Mouse (Mus musculus): ENCODE results near the gene Htt. TPM values are rescaled to one million over a fixed set of nuclear protein-coding genes. Genes with fewer than 3 reads are reported as not detected.

Htt gene
- polyA plus RNA-seq, 1 experiment = 8.3 TPM

Other genes starting within 250 kb of the Htt start
- gene Tnip2, start 247.7 kb upstream of the Htt start, polyA plus RNA-seq (2012; rRNA removed) = 11.5 and 13.4 TPM in 2 replicates
- 15.0 and 15.4 TPM in 2 replicates for gene Sh3bp2, start 235.9 kb upstream of the Htt start, polyA plus RNA-seq (2012; rRNA removed)
- gene Add1, start 188.1 kb upstream of the Htt start, polyA plus RNA-seq (2012; rRNA removed) = 145 and 149 TPM in 2 replicates
- gene Mfsd10, start 124.5 kb upstream of the Htt start, polyA plus RNA-seq (2012; rRNA removed) = 86.1 and 104 TPM in 2 replicates
- gene Nop14, start 101.6 kb upstream of the Htt start, polyA plus RNA-seq (2012; rRNA removed) = 9.2 and 9.8 TPM in 2 replicates
- gene Grk4, start 101.4 kb upstream of the Htt start, polyA plus RNA-seq (2012; rRNA removed) = 0.41 and 0.48 TPM in 2 replicates
- 2.0 and 2.7 TPM in 2 replicates for gene Msantd1, start 146.3 kb downstream of the Htt start, polyA plus RNA-seq (2012; rRNA removed)
- gene Rgs12, start 187.7 kb downstream of the Htt start, polyA plus RNA-seq (2012; rRNA removed) = 7.5 and 8.8 TPM in 2 replicates